Mouse (Mus musculus): ENCODE results near the gene Prdm2. TPM values are rescaled to one million over a fixed set of nuclear protein-coding genes. Genes with fewer than 3 reads are reported as not detected.
A peak's percentile ranks its signal among the peaks of the same experiment; 100 is the strongest.

The Prdm2 gene
- polyA plus RNA-seq, 1 experiment from 2014 or later, result 7.6 TPM

DNA sequence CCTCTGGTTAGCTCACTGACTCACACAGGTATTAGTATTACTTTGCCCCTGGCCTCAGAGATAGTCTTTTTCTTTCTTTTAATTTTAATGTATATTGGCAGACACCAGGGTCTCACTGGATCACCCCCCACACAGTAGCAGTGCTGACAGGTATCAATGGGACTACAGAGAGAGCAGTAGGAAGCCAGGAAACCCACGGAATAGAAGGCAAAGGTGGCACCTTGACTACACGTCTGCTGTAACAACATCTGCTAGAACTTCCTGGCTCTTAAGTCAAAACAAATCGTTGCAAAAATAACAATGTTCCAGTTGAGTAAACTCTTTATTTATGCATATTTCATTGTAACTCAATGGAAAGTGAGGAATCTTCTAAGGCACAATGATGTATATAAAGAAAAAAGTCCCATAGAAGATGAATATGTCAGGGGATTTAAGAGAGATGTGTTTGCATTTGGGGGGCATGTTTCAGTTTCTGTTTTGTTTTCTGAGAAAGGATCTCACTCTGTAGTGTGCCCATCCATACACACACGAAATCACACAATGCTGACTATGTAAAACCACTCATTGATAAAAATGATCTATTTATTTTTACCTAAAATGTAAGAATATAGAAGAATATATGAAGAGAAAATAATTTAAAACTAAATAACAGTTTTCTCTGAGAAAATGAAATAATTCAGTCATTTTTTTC is 41.0 kb downstream of the Prdm2 start:
- H3K9me3 ChIP-seq (replicated peaks; ENCODE audit: control insufficient read depth, low read length), result no peaks in the 10 kb centered on the region
- no peak overlapping the region for H3K4me2 ChIP-seq (ENCODE audit: low read depth, low read length)
- 65% methylated on average over 4 of the region's 4 CpGs for WGBS
- H3K27me3 ChIP-seq (ENCODE audit: control insufficient read depth, insufficient read depth, low read length), result no peaks in the 10 kb centered on the region
- no peak overlapping the region for H3K4me3 ChIP-seq (ENCODE audit: low read length)
- no peaks in the 10 kb centered on the region for H3K4me1 ChIP-seq (ENCODE audit: control insufficient read depth, insufficient read depth, low read length)
- 0 out of 2 replicates have a peak, but pooled peaks cover 9% of the 10 kb centered on the region for H3K36me3 ChIP-seq (ENCODE audit: control insufficient read depth, insufficient read depth)
- no peak for ATAC-seq (replicated peaks; ENCODE audit: extremely low read depth, insufficient read depth, low FRiP score)
- H3K27ac ChIP-seq (ENCODE audit: low read length), result no peak overlapping the region
- H3K9ac ChIP-seq (ENCODE audit: low read length), result no peak overlapping the region

GRCm38 (mm10) chr4:143170290-143170689 is 42.5 kb downstream of the Prdm2 start:
- H3K27me3 ChIP-seq (ENCODE audit: control insufficient read depth, insufficient read depth, low read length), result no peaks in the 10 kb centered on the region
- H3K4me3 ChIP-seq (ENCODE audit: low read length), result no peak overlapping the region
- 88% methylated on average over 2 of the region's 2 CpGs for WGBS
- no peak for ATAC-seq (replicated peaks; ENCODE audit: extremely low read depth, insufficient read depth, low FRiP score)
- no peak overlapping the region for H3K27ac ChIP-seq (ENCODE audit: low read length)
- H3K9ac ChIP-seq (ENCODE audit: low read length), result no peak overlapping the region
- no peaks in the 10 kb centered on the region for H3K9me3 ChIP-seq (replicated peaks; ENCODE audit: control insufficient read depth, low read length)
- H3K36me3 ChIP-seq (ENCODE audit: control insufficient read depth, insufficient read depth), result 0 out of 2 replicates have a peak, but pooled peaks cover 9% of the 10 kb centered on the region
- no peaks in the 10 kb centered on the region for H3K4me1 ChIP-seq (ENCODE audit: control insufficient read depth, insufficient read depth, low read length)
- H3K4me2 ChIP-seq (ENCODE audit: low read depth, low read length), result no peak overlapping the region

DNA sequence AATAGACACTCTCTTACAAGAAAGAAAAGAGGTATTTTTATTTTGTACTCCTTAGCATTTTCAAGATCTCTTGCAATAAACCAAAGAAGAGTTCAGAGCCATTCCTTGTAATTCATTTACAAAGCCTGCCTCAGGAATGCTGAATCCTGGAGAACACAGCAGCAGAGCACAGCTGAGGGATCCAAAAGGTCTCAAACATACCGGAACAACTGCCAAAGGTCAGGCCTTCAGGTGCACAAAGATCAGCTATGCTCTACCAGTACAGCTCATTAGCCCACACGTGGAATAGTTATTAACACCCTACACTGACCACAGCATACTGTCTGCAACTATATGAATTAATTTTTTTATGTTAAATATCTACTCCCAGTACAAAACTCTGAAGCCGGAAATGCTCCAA is 44.7 kb downstream of the Prdm2 start:
- no peaks in the 10 kb centered on the region for H3K27me3 ChIP-seq (ENCODE audit: control insufficient read depth, insufficient read depth, low read length)
- no peak overlapping the region for H3K9ac ChIP-seq (ENCODE audit: low read length)
- H3K4me1 ChIP-seq (ENCODE audit: control insufficient read depth, insufficient read depth, low read length), result no peaks in the 10 kb centered on the region
- no peak overlapping the region for H3K4me2 ChIP-seq (ENCODE audit: low read depth, low read length)
- WGBS, result 84% methylated on average over 3 of the region's 3 CpGs
- ATAC-seq (replicated peaks; ENCODE audit: extremely low read depth, insufficient read depth, low FRiP score), result no peak
- H3K36me3 ChIP-seq (ENCODE audit: control insufficient read depth, insufficient read depth), result 0 out of 2 replicates have a peak, but pooled peaks cover 9% of the 10 kb centered on the region
- no peak overlapping the region for H3K4me3 ChIP-seq (ENCODE audit: low read length)
- H3K27ac ChIP-seq (ENCODE audit: low read length), result no peak overlapping the region
- H3K9me3 ChIP-seq (replicated peaks; ENCODE audit: control insufficient read depth, low read length), result no peaks in the 10 kb centered on the region

DNA sequence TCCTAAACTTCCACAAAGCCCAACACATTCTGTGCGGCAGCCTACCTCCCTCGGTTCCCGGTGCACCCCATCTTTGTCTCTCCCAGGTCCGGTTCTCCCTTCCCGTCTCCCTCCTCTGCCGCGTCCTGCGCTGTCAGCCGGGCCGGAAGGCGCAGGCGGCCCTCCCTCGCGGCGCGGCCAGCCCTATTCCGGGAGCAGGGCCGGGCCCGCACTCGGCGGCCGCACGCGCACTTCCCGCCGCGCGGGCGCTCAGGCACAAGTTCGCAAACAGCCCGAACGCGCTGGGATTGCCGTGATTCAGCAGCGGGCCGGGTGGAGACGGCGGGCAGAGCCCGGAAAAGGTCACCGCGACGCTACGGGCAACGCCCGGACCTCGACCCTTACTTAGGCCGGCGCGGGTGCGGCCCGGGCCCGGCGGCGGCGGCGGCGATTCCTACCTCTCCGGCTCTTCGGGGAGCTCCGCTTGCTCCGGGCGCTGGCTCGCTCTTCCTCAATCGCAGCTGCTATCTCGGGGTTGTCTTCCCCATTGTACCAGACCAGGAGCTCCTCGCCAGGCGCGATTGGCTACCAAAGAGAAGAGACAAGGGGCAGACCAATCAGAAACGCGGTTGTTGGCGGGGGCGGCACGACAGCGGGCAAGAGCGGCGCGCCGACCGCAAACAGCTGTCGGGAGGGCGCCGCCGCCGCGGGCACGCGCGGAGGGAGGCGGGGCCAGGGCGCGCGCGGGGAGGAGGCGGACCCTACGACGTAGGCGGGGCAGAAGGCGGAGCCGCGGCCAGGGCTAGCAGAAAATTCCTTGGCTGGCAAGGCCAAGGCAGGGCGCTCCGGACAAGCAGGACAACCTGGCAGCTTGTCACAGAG is 50.9 kb downstream of the Prdm2 start:
- H3K9me3 ChIP-seq (replicated peaks; ENCODE audit: control insufficient read depth, low read length), result no peaks in the 10 kb centered on the region
- peak overlapping the region; percentile 92 for H3K4me3 ChIP-seq (ENCODE audit: low read length)
- no peaks in the 10 kb centered on the region for H3K27me3 ChIP-seq (ENCODE audit: control insufficient read depth, insufficient read depth, low read length)
- H3K9ac ChIP-seq (ENCODE audit: low read length), result peak overlapping the region; percentile 98
- ATAC-seq (replicated peaks; ENCODE audit: extremely low read depth, insufficient read depth, low FRiP score), result peak; percentile 99
- no peaks in the 10 kb centered on the region for H3K36me3 ChIP-seq (ENCODE audit: control insufficient read depth, insufficient read depth)
- peak overlapping the region; percentile 100 for H3K27ac ChIP-seq (ENCODE audit: low read length)
- WGBS, result under 1% methylated on average over 102 of the region's 102 CpGs
- H3K4me2 ChIP-seq (ENCODE audit: low read depth, low read length), result peak overlapping the region; percentile 70
- peaks cover 40% of the 10 kb centered on the region for H3K4me1 ChIP-seq (ENCODE audit: control insufficient read depth, insufficient read depth, low read length)

- no peaks in the 10 kb centered on the region for H3K9me3 ChIP-seq (replicated peaks; ENCODE audit: control insufficient read depth, low read length)
- peak overlapping the region; percentile 100 for H3K27ac ChIP-seq (ENCODE audit: low read length)
- peak overlapping the region; percentile 70 for H3K4me2 ChIP-seq (ENCODE audit: low read depth, low read length)
- H3K9ac ChIP-seq (ENCODE audit: low read length), result peak overlapping the region; percentile 98
- H3K4me3 ChIP-seq (ENCODE audit: low read length), result peak overlapping the region; percentile 92
- no peaks in the 10 kb centered on the region for H3K36me3 ChIP-seq (ENCODE audit: control insufficient read depth, insufficient read depth)
- no peaks in the 10 kb centered on the region for H3K27me3 ChIP-seq (ENCODE audit: control insufficient read depth, insufficient read depth, low read length)
- peaks cover 45% of the 10 kb centered on the region for H3K4me1 ChIP-seq (ENCODE audit: control insufficient read depth, insufficient read depth, low read length)
- 40% methylated on average over 3 of the region's 3 CpGs for WGBS
- ATAC-seq (replicated peaks; ENCODE audit: extremely low read depth, insufficient read depth, low FRiP score), result no peak
Observed at GRCm38 (mm10) chr4:143160826-143161225, 52.0 kb downstream of the Prdm2 start.

DNA sequence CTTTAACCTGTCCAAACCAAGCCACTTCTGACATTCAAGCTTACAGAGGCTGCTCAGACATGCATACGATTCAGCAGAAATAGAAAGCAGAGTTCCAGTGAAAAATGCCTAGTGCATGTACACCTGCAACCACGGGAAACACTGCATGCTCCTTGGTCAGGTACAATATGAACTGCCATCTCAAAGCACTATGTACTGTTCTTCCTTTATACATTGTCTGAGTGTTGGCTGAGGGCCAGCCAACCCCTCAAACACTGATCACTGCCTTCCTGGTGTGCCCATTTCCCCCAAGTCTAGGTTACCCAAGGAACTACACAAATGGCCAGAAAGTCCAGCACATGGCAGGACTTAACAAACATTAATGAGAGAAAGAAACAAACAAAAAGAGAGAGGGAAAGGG is 53.5 kb downstream of the Prdm2 start:
- Histone ChIP-seq H3K27ac (ENCODE audit: low read length) (no peak overlapping the region), H3K9me3 (replicated peaks; ENCODE audit: control insufficient read depth, low read length) (no peaks in the 10 kb centered on the region), H3K27me3 (ENCODE audit: control insufficient read depth, insufficient read depth, low read length) (no peaks in the 10 kb centered on the region), H3K36me3 (ENCODE audit: control insufficient read depth, insufficient read depth) (no peaks in the 10 kb centered on the region), H3K9ac (ENCODE audit: low read length) (no peak overlapping the region), H3K4me2 (ENCODE audit: low read depth, low read length) (0 out of 2 replicates have a peak overlapping the region, but pooled peaks have one; percentile 12), H3K4me3 (ENCODE audit: low read length) (no peak overlapping the region), H3K4me1 (ENCODE audit: control insufficient read depth, insufficient read depth, low read length) (peaks cover 50% of the 10 kb centered on the region)
- 74% methylated on average over 2 of the region's 2 CpGs for WGBS
- ATAC-seq (replicated peaks; ENCODE audit: extremely low read depth, insufficient read depth, low FRiP score), result no peak

DNA sequence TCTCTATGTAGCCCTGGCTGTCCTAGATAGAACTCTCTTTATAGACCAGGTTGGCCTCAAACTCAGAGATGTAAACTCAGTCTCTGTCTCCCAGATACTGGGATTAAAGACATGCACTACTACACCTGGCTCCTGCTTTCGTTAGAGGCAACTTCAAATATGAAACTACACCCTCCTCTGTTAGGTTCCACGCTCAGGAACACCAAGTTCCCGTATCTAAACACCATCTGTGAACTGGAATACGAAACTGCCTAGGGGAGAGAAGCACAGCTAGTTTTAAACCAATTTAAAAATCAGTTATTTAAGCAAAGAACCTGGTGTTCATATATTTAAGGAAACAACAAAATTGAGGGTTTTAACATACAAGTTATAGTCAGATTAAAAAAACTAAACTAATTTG is 56.9 kb downstream of the Prdm2 start:
- peaks cover 54% of the 10 kb centered on the region for H3K4me1 ChIP-seq (ENCODE audit: control insufficient read depth, insufficient read depth, low read length)
- H3K27ac ChIP-seq (ENCODE audit: low read length), result no peak overlapping the region
- H3K36me3 ChIP-seq (ENCODE audit: control insufficient read depth, insufficient read depth), result no peaks in the 10 kb centered on the region
- H3K4me2 ChIP-seq (ENCODE audit: low read depth, low read length), result no peak overlapping the region
- no peak overlapping the region for H3K9ac ChIP-seq (ENCODE audit: low read length)
- H3K27me3 ChIP-seq (ENCODE audit: control insufficient read depth, insufficient read depth, low read length), result no peaks in the 10 kb centered on the region
- no peak overlapping the region for H3K4me3 ChIP-seq (ENCODE audit: low read length)
- no peaks in the 10 kb centered on the region for H3K9me3 ChIP-seq (replicated peaks; ENCODE audit: control insufficient read depth, low read length)
- 79% methylated on average over 4 of the region's 4 CpGs for WGBS
- ATAC-seq (replicated peaks; ENCODE audit: extremely low read depth, insufficient read depth, low FRiP score), result no peak

DNA sequence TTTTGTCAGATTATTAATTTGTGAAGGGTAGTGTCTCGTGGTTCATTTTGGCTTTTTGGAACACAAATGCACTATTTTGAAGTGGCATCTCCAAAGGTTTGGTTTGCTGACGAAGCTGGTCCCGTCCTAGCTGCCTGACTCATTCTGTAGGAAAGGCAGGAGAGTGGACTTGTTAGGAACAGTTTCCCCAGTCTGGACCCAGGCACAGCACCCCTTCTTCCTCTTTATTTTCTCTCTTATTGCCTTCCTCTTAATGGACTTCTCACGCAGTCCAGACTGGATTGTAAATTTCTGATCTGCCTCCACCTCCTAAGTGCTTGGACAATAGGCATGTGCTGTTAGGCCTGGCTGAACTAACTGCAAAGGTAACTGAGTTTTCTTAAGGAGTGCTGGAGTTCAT is 57.8 kb downstream of the Prdm2 start:
- Histone ChIP-seq H3K4me1 (ENCODE audit: control insufficient read depth, insufficient read depth, low read length) (peaks cover 47% of the 10 kb centered on the region), H3K4me2 (ENCODE audit: low read depth, low read length) (no peak overlapping the region), H3K36me3 (ENCODE audit: control insufficient read depth, insufficient read depth) (no peaks in the 10 kb centered on the region), H3K9ac (ENCODE audit: low read length) (no peak overlapping the region), H3K4me3 (ENCODE audit: low read length) (no peak overlapping the region), H3K27me3 (ENCODE audit: control insufficient read depth, insufficient read depth, low read length) (no peaks in the 10 kb centered on the region), H3K9me3 (replicated peaks; ENCODE audit: control insufficient read depth, low read length) (no peaks in the 10 kb centered on the region), H3K27ac (ENCODE audit: low read length) (no peak overlapping the region)
- ATAC-seq (replicated peaks; ENCODE audit: extremely low read depth, insufficient read depth, low FRiP score), result no peak
- 77% methylated on average over 4 of the region's 4 CpGs for WGBS

- Histone ChIP-seq H3K36me3 (ENCODE audit: control insufficient read depth, insufficient read depth) (no peaks in the 10 kb centered on the region), H3K4me3 (ENCODE audit: low read length) (no peak overlapping the region), H3K4me2 (ENCODE audit: low read depth, low read length) (no peak overlapping the region), H3K27ac (ENCODE audit: low read length) (no peak overlapping the region), H3K27me3 (ENCODE audit: control insufficient read depth, insufficient read depth, low read length) (no peaks in the 10 kb centered on the region), H3K4me1 (ENCODE audit: control insufficient read depth, insufficient read depth, low read length) (peaks cover 43% of the 10 kb centered on the region), H3K9me3 (replicated peaks; ENCODE audit: control insufficient read depth, low read length) (no peaks in the 10 kb centered on the region), H3K9ac (ENCODE audit: low read length) (no peak overlapping the region)
- WGBS, result 61% methylated on average over 6 of the region's 6 CpGs
- no peak for ATAC-seq (replicated peaks; ENCODE audit: extremely low read depth, insufficient read depth, low FRiP score)
Observed at GRCm38 (mm10) chr4:143154571-143154970, 58.2 kb downstream of the Prdm2 start.
